Mouse (Mus musculus) cortical plate, adult 2 months (tissue): ENCODE measurements around the gene Smad1.

Experiments used
- CTCF ChIP-seq: fragments of 200-500 bp; IDR thresholded peaks from 2 replicates; pipeline ENCODE4 v1.5.1; 2011; ENCODE audit warnings: mild to moderate bottlenecking, control low read depth, low read length; ENCODE audit not compliant: insufficient read depth; ENCODE audit errors: extremely low read depth
- POLR2A ChIP-seq: fragments of 200-500 bp; IDR thresholded peaks from 2 replicates; pipeline ENCODE4 v1.6.1; 2011; ENCODE audit warnings: mild to moderate bottlenecking, low read length, control low read depth; ENCODE audit not compliant: insufficient read depth; ENCODE audit errors: extremely low read depth

DNA sequence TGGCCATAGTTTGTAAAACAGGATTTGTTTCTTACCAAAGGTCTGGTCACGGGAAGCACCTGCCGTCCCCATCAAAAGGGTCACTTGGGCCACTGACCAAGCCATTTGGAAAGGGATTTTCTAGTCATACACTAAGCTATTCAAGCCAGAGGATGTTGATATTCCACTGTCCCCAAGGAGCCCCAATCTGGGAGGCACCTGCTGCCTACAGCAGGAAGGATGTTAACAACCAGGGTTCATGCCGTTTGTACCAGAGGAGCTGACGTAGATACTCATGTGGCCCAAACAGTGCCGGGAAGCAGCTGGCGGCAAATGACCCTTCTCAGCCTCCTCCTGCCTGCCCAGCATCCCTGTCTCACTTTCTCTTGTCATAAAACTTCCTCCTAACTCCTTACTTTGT, 73.8 kb downstream of the Smad1 start:
- no peak for TF ChIP-seq CTCF
- TF ChIP-seq POLR2A: no peak
